Mouse (Mus musculus) brown adipose tissue, adult 24 weeks (tissue): ENCODE results near the gene Hmgn3. TPM values are rescaled to one million over a fixed set of nuclear protein-coding genes. Genes with fewer than 3 reads are reported as not detected.

Source experiments
- H3K27ac ChIP-seq: fragments of 200-500 bp; replicated peaks from 2 replicates; pipeline ENCODE4 v1.5.1; 2012; ENCODE audit warnings: low read depth, mild to moderate bottlenecking, low read length
- H3K4me1 ChIP-seq: fragments of 200-500 bp; 2 replicates; pipeline ENCODE4 v1.6.1; 2012; ENCODE audit warnings: low read length, mixed read lengths; ENCODE audit not compliant: control insufficient read depth, insufficient read depth, insufficient read length
- H3K4me3 ChIP-seq: fragments of 200-500 bp; 2 replicates; pipeline ENCODE4 v1.5.1; 2012; ENCODE audit warnings: low read depth, mild to moderate bottlenecking, low read length, moderate library complexity; ENCODE audit not compliant: insufficient read depth
- polyA plus RNA-seq: library from polyadenylated mRNA; stranded (reverse); fragments of >200 nt; gene quantifications from 2 replicates; pipeline ENCODE4 v1.2.4, GENCODE M21; 2012; ENCODE audit not compliant: missing spikeins, insufficient read depth, insufficient read length

Gene Hmgn3
- polyA plus RNA-seq, 1 experiment: 20.3 TPM

GRCm38 (mm10) chr9:83111117-83111686, 35.3 kb downstream of the Hmgn3 start:
- no peaks in the 10 kb centered on the region for H3K4me1 ChIP-seq
- H3K27ac ChIP-seq: no peak overlapping the region
- no peak overlapping the region for H3K4me3 ChIP-seq

- no peaks in the 10 kb centered on the region for H3K4me1 ChIP-seq
- H3K27ac ChIP-seq: no peak overlapping the region
- no peak overlapping the region for H3K4me3 ChIP-seq
Measured at GRCm38 (mm10) chr9:83110406-83111116, 35.9 kb downstream of the Hmgn3 start.

- no peaks in the 10 kb centered on the region for H3K4me1 ChIP-seq
Measured at GRCm38 (mm10) chr9:83109705-83110104, 36.8 kb downstream of the Hmgn3 start.

GRCm38 (mm10) chr9:83108821-83109220, 37.7 kb downstream of the Hmgn3 start:
- Histone ChIP-seq H3K4me1 (no peaks in the 10 kb centered on the region), H3K4me3 (no peak overlapping the region), H3K27ac (no peak overlapping the region)

More at GRCm38 (mm10) chr9:83109705-83110104, 36.8 kb downstream of the Hmgn3 start:
- Histone ChIP-seq H3K4me3 (no peak overlapping the region), H3K27ac (no peak overlapping the region)

- no peak overlapping the region for H3K4me3 ChIP-seq
- no peaks in the 10 kb centered on the region for H3K4me1 ChIP-seq
- no peak overlapping the region for H3K27ac ChIP-seq
Measured at GRCm38 (mm10) chr9:83103785-83104184, 42.7 kb downstream of the Hmgn3 start.

- H3K4me3 ChIP-seq: no peak overlapping the region
- H3K4me1 ChIP-seq: peaks cover 2% of the 10 kb centered on the region; the same call in 1 of the 2 replicates
- H3K27ac ChIP-seq: no peak overlapping the region
Measured at GRCm38 (mm10) chr9:83101691-83102090, 44.8 kb downstream of the Hmgn3 start.

GRCm38 (mm10) chr9:83100786-83101185, 45.7 kb downstream of the Hmgn3 start:
- Histone ChIP-seq H3K27ac (no peak overlapping the region), H3K4me1 (peaks cover 2% of the 10 kb centered on the region; the same call in 1 of the 2 replicates), H3K4me3 (no peak overlapping the region)

- H3K27ac ChIP-seq: no peak overlapping the region
Measured at GRCm38 (mm10) chr9:83098652-83099307, 47.7 kb downstream of the Hmgn3 start.

GRCm38 (mm10) chr9:83097816-83098215, 48.7 kb downstream of the Hmgn3 start:
- Histone ChIP-seq H3K4me3 (no peak overlapping the region), H3K4me1 (peaks cover 2% of the 10 kb centered on the region; the same call in 1 of the 2 replicates), H3K27ac (no peak overlapping the region)

More at GRCm38 (mm10) chr9:83098652-83099307, 47.7 kb downstream of the Hmgn3 start:
- Histone ChIP-seq H3K4me1 (peaks cover 2% of the 10 kb centered on the region; the same call in 1 of the 2 replicates), H3K4me3 (no peak overlapping the region)

- H3K4me1 ChIP-seq: peaks cover 2% of the 10 kb centered on the region; the same call in 1 of the 2 replicates
- no peak overlapping the region for H3K4me3 ChIP-seq
- no peak overlapping the region for H3K27ac ChIP-seq
Measured at GRCm38 (mm10) chr9:83094649-83095336, 51.7 kb downstream of the Hmgn3 start.

GRCm38 (mm10) chr9:83083790-83084469, 62.6 kb downstream of the Hmgn3 start:
- H3K27ac ChIP-seq: no peak overlapping the region
- H3K4me1 ChIP-seq: no peaks in the 10 kb centered on the region
- no peak overlapping the region for H3K4me3 ChIP-seq

GRCm38 (mm10) chr9:83083091-83083490, 63.4 kb downstream of the Hmgn3 start:
- Histone ChIP-seq H3K27ac (no peak overlapping the region), H3K4me1 (no peaks in the 10 kb centered on the region), H3K4me3 (no peak overlapping the region)

GRCm38 (mm10) chr9:83082296-83082695, 64.2 kb downstream of the Hmgn3 start:
- Histone ChIP-seq H3K4me1 (no peaks in the 10 kb centered on the region), H3K4me3 (no peak overlapping the region), H3K27ac (no peak overlapping the region)

GRCm38 (mm10) chr9:83079724-83080123, 66.8 kb downstream of the Hmgn3 start:
- no peak overlapping the region for H3K4me3 ChIP-seq

More at GRCm38 (mm10) chr9:83079724-83080123, 66.8 kb downstream of the Hmgn3 start:
- no peak overlapping the region for H3K27ac ChIP-seq
- no peaks in the 10 kb centered on the region for H3K4me1 ChIP-seq
